Mouse (Mus musculus): ENCODE measurements around the gene Isyna1. TPM values are rescaled to one million over a fixed set of nuclear protein-coding genes. Genes with fewer than 3 reads are reported as not detected.

The Isyna1 gene
- polyA plus RNA-seq, 1 experiment from 2014 or later: 175 TPM

GRCm38 (mm10) chr8:70561357-70561756, 32.8 kb upstream of the Isyna1 start:
- Histone ChIP-seq H3K9me3 (no peaks in the 10 kb centered on the region), H3K27ac (no peak overlapping the region), H3K9ac (no peak overlapping the region), H3K4me1 (peaks cover 5% of the 10 kb centered on the region; the same call in 1 of the 2 replicates), H3K4me3 (no peak overlapping the region), H3K36me3 (replicated peaks) (no peaks in the 10 kb centered on the region), H3K4me2 (no peak overlapping the region), H3K27me3 (replicated peaks) (no peaks in the 10 kb centered on the region)
- WGBS: 86% methylated on average over 4 of the region's 4 CpGs
- ATAC-seq (replicated peaks): no peak

DNA sequence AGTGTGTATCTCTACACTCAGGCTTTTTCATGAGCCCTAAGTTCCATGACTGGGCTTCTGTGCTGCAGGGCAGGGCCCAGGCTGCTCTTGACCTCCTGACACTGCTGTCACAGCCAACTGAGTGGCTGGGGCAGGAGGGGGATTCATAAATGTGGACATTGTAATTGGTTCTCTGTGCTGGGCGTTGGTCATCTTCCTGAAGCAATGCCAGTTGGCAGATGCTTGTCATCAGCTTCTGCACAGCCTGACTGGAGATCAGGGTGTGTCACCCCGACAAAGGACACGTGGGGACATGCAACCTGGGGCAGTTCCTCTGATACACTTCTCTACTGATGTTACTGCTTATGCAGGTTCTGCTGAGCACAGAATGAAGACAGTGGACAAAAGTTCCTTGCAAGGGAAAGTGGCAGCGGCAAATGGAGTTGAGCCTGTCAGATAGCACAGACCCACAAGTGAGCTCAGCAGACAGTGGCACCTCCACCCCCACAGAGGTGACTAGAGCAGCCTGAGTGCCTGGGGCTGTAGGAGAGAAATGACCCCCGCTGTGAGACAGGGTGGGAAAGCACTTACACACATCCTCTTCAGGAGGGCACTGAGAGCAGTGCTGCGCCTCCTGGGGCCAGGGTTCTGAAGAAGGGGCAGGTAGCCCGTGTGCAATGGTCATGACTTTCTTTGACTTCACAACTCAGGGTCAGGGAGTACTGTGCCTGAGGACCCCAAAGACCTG, 32.2 kb upstream of the Isyna1 start:
- Histone ChIP-seq H3K4me3 (no peak overlapping the region), H3K9ac (no peak overlapping the region), H3K27ac (no peak overlapping the region), H3K9me3 (no peaks in the 10 kb centered on the region), H3K27me3 (replicated peaks) (no peaks in the 10 kb centered on the region), H3K4me2 (no peak overlapping the region), H3K36me3 (replicated peaks) (no peaks in the 10 kb centered on the region), H3K4me1 (peaks cover 5% of the 10 kb centered on the region; the same call in 1 of the 2 replicates)
- WGBS: 84% methylated on average over 7 of the region's 7 CpGs
- ATAC-seq (replicated peaks): no peak

- no peak overlapping the region for H3K9ac ChIP-seq
- no peak overlapping the region for H3K4me2 ChIP-seq
- ATAC-seq (replicated peaks): no peak
- H3K9me3 ChIP-seq: no peaks in the 10 kb centered on the region
- no peak overlapping the region for H3K4me3 ChIP-seq
- H3K27ac ChIP-seq: no peak overlapping the region
- peaks cover 5% of the 10 kb centered on the region; the same call in 1 of the 2 replicates for H3K4me1 ChIP-seq
- no peaks in the 10 kb centered on the region for H3K27me3 ChIP-seq (replicated peaks)
- 84% methylated on average over 3 of the region's 3 CpGs for WGBS
- no peaks in the 10 kb centered on the region for H3K36me3 ChIP-seq (replicated peaks)
Observed at GRCm38 (mm10) chr8:70562802-70563201, 31.4 kb upstream of the Isyna1 start.

DNA sequence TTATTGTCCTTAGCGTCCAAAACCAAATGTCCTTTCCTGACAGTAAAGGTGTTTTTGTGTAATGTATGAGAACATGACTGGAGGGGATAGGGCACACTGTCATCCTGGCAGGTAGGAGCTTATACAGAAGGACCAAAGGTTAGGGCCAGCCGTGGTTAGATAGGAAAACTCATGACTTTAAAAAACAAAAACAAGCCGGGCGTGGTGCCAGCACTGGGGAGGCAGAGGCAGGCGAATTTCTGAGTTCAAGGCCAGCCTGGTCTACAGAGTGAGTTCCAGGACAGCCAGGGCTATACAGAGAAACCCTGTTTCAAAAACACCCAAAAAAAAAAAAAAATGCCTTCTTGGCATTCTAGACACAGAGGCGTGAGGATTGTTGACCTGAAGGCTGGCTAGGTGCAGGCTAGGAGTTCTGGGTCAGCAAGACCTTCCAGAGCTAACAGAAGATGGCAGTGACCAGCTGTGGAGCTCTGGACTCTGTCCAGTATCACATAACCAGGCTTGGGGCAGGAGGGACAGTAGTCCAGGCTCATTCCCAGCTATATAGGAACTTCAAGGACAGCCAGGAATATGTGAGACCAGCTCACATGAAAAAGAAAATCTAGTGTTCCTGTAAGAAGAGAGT, 30.3 kb upstream of the Isyna1 start:
- 93% methylated on average over 6 of the region's 6 CpGs for WGBS
- Histone ChIP-seq H3K27me3 (replicated peaks) (no peaks in the 10 kb centered on the region), H3K27ac (no peak overlapping the region), H3K9ac (no peak overlapping the region), H3K9me3 (no peaks in the 10 kb centered on the region), H3K36me3 (replicated peaks) (no peaks in the 10 kb centered on the region), H3K4me2 (no peak overlapping the region), H3K4me1 (peaks cover 5% of the 10 kb centered on the region; the same call in 1 of the 2 replicates), H3K4me3 (no peak overlapping the region)
- no peak for ATAC-seq (replicated peaks)

DNA sequence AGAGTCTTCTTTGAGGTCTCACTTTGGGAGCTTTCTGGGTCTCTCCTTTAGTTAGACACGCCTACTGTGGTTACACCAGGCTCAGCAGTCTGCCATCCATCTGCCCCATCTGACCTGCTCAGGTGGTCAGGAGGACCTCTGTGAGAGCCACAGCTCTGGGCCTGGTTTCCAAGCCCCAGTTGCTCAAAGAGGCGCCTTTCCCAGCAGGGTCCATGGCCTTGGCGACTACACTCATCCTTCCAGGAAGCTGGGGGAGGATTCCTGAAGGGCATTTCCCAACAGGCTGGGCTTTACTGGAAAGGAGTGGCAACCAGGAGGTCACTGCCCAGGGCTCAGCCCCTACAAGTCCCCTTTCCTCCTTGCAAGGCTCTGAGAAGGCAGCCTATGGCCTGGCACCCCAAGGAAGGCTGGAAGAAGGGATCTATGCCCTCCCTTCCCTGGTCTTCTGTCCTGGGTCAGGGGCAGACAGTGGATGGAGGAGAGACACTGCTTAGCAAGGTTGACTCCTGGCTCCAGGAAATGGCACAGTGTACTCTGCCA, 29.4 kb upstream of the Isyna1 start:
- Histone ChIP-seq H3K36me3 (replicated peaks) (no peaks in the 10 kb centered on the region), H3K27me3 (replicated peaks) (no peaks in the 10 kb centered on the region), H3K4me1 (peaks cover 5% of the 10 kb centered on the region; the same call in 1 of the 2 replicates), H3K27ac (no peak overlapping the region), H3K9ac (no peak overlapping the region), H3K4me2 (no peak overlapping the region), H3K4me3 (no peak overlapping the region), H3K9me3 (no peaks in the 10 kb centered on the region)
- no peak for ATAC-seq (replicated peaks)
- 75% methylated on average over 3 of the region's 3 CpGs for WGBS

DNA sequence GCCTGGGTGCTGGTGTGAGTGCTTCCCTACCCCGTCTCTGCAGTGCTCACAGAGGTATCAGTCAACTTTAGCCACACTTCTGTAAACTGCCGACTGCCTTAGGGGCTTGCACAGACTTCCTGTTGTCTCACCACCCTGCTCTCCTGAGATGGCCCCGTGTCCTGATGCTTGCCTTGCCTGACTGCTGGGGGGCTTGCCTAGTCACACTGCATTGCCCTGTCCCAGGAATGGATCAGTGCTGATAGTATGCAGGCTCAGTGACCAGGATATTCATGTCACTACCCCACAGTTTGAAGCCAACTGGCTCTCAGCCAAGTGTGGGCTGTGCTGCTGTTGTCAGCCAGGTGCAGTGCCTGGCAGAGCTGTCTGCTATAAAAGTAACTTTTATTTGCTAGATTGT, 28.6 kb upstream of the Isyna1 start:
- no peaks in the 10 kb centered on the region for H3K36me3 ChIP-seq (replicated peaks)
- H3K9me3 ChIP-seq: no peaks in the 10 kb centered on the region
- no peak overlapping the region for H3K4me2 ChIP-seq
- ATAC-seq (replicated peaks): no peak
- H3K4me1 ChIP-seq: peaks cover 5% of the 10 kb centered on the region; the same call in 1 of the 2 replicates
- 85% methylated on average over 3 of the region's 3 CpGs for WGBS
- no peak overlapping the region for H3K9ac ChIP-seq
- H3K4me3 ChIP-seq: no peak overlapping the region
- H3K27me3 ChIP-seq (replicated peaks): no peaks in the 10 kb centered on the region
- no peak overlapping the region for H3K27ac ChIP-seq

DNA sequence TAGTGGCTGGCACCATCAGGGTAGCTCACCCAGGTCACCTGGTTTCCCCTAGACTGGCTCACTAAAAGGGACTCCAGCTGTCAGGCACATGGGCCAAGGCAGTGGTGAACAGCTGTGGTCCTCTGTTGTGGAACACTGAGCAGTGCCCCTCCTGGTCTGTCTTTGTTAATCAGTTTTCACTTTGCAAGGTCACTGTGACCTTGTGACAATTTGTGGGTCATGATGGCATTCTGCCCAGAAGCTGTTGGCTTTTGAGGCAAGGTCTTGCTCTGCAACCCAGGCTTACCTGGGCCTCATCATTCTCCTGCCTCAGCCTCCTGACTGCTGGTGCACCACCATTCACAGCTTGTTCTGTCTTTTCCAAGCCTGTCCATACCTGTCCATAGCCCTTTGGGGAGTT, 23.8 kb upstream of the Isyna1 start:
- Histone ChIP-seq H3K4me2 (no peak overlapping the region), H3K9me3 (no peaks in the 10 kb centered on the region), H3K9ac (no peak overlapping the region), H3K27ac (no peak overlapping the region), H3K36me3 (replicated peaks) (no peaks in the 10 kb centered on the region), H3K4me1 (peaks cover 5% of the 10 kb centered on the region; the same call in 1 of the 2 replicates), H3K27me3 (replicated peaks) (no peaks in the 10 kb centered on the region), H3K4me3 (no peak overlapping the region)
- no peak for ATAC-seq (replicated peaks)

DNA sequence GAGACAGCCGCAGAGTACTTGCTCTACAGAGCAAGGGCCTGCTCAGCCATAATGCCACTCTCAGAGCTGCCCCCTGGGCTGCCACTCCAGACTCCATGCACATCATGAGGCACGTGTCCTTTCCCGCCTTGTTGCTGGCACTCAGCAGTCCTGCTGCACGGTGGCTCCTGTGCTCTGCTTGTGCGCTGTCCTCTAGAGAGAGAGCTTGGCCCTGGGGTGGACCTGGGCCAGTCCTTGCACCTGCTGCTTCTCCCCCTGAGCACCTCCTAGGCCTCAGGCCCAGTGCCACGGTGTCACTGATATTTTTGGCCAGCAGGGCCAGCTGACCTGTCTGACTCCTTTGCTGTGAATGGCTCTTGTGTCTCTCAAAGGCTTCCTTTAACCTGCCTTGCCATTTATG, 23.2 kb upstream of the Isyna1 start:
- Histone ChIP-seq H3K27me3 (replicated peaks) (no peaks in the 10 kb centered on the region), H3K9ac (no peak overlapping the region), H3K9me3 (no peaks in the 10 kb centered on the region), H3K4me2 (no peak overlapping the region), H3K27ac (no peak overlapping the region), H3K36me3 (replicated peaks) (no peaks in the 10 kb centered on the region), H3K4me3 (no peak overlapping the region), H3K4me1 (peaks cover 5% of the 10 kb centered on the region; the same call in 1 of the 2 replicates)
- ATAC-seq (replicated peaks): no peak
- WGBS: 80% methylated on average over 6 of the region's 6 CpGs

- H3K27ac ChIP-seq: no peak overlapping the region
- no peaks in the 10 kb centered on the region for H3K27me3 ChIP-seq (replicated peaks)
- no peaks in the 10 kb centered on the region for H3K36me3 ChIP-seq (replicated peaks)
- no peak overlapping the region for H3K4me2 ChIP-seq
- H3K4me1 ChIP-seq: peaks cover 5% of the 10 kb centered on the region; the same call in 1 of the 2 replicates
- no peaks in the 10 kb centered on the region for H3K9me3 ChIP-seq
- no peak for ATAC-seq (replicated peaks)
- no peak overlapping the region for H3K4me3 ChIP-seq
- H3K9ac ChIP-seq: no peak overlapping the region
Observed at GRCm38 (mm10) chr8:70574302-70574701, 19.9 kb upstream of the Isyna1 start.

DNA sequence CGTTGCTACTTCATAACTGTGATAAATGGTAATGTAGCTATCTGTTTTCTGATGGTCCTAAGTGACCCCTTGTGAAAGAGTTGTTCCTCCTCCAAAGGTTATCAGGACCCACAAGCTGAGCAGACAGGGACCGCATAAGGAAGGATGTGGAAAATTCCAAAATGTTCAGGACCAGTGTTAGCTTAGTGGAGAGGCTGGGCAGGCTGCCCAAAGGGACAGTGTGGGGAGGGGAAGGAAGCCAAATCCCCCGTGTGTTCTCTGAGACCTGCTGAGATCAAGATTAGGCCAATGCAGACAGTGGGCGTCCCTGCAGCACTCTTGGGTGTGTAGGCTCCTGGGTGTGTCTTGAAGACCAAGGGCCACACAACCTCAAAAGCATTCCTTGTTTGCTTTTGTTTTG, 19.3 kb upstream of the Isyna1 start:
- Histone ChIP-seq H3K27me3 (replicated peaks) (no peaks in the 10 kb centered on the region), H3K36me3 (replicated peaks) (0 out of 2 replicates have a peak, but pooled peaks cover under 1% of the 10 kb centered on the region), H3K4me3 (no peak overlapping the region), H3K4me2 (no peak overlapping the region), H3K4me1 (peaks cover 5% of the 10 kb centered on the region; the same call in 1 of the 2 replicates), H3K27ac (no peak overlapping the region), H3K9ac (no peak overlapping the region), H3K9me3 (no peaks in the 10 kb centered on the region)
- WGBS: 84% methylated on average over 4 of the region's 4 CpGs
- ATAC-seq (replicated peaks): no peak

GRCm38 (mm10) chr8:70577207-70577606, 17.0 kb upstream of the Isyna1 start:
- Histone ChIP-seq H3K9me3 (no peaks in the 10 kb centered on the region), H3K27ac (no peak overlapping the region), H3K27me3 (replicated peaks) (no peaks in the 10 kb centered on the region), H3K4me2 (no peak overlapping the region), H3K36me3 (replicated peaks) (peaks cover 16% of the 10 kb centered on the region), H3K9ac (no peak overlapping the region), H3K4me3 (no peak overlapping the region), H3K4me1 (no peaks in the 10 kb centered on the region)
- ATAC-seq (replicated peaks): no peak
- 96% methylated on average over 3 of the region's 3 CpGs for WGBS

GRCm38 (mm10) chr8:70583476-70584387, 10.4 kb upstream of the Isyna1 start:
- 89% methylated on average over 18 of the region's 18 CpGs for WGBS
- H3K4me3 ChIP-seq: no peak overlapping the region
- H3K27me3 ChIP-seq (replicated peaks): no peaks in the 10 kb centered on the region
- H3K27ac ChIP-seq: no peak overlapping the region
- H3K9me3 ChIP-seq: no peaks in the 10 kb centered on the region
- ATAC-seq (replicated peaks): no peak
- no peak overlapping the region for H3K4me2 ChIP-seq
- peaks cover 53% of the 10 kb centered on the region for H3K36me3 ChIP-seq (replicated peaks)
- H3K9ac ChIP-seq: no peak overlapping the region
- no peaks in the 10 kb centered on the region for H3K4me1 ChIP-seq
